ENCODE assay signal across 1 mouse cellular context in the genomic region with DNA sequence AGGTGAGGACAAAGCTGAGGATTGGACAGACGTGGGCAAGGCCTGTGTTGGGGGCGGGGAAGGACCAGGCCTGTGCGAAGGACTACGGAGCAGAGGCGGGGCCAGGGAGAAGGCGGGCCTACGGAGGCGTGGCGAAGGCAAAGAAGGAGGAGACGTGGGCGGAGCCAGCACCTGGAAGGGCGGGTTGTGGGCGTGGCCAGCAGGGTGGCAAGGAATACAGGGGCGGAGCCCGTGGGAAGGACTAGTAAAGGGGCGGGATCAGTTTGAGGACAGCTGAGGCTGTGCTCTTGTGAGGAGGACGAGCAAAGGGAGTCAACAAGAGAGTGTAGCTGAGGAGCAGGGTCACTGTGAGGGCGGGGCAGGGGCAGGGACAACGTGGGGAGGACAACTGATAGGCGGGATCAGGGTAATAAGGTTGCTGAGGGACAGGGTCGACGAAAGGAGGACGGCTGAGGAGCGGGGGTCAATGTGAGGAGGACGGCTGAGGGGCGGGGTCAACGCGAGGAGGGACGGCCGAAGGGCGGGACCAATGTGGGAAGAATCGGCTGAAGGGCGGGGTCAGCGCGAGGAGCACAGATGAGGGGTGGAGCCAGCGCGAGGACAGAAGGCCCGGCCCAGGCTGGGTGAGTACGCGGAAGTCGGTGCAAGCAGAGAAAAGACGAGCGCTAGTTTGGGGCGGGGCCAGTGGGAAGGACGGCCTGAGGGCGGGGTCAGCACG.
A peak's percentile ranks its signal among the peaks of the same experiment; 100 is the strongest.
TF ChIP-seq lines count a peak whose summit lies in the region.

No protein-coding gene starts in this region.

TF ChIP-seq in MEL, 35 proteins besides CTCF, POLR2A, EP300 and RAD21 (continued from another document):
- TF ChIP-seq UBTF (IDR thresholded peaks at IDR 0.05; ENCODE audit: borderline replicate concordance, insufficient read depth, low read depth, low read length), result no peak
- TF ChIP-seq KAT2A (conservative IDR thresholded peaks at IDR 0.05; ENCODE audit: low read depth, low read length), result no peak
- no peak for TF ChIP-seq ZNF384 (IDR thresholded peaks at IDR 0.05; ENCODE audit: low read depth, low read length)
- TF ChIP-seq USF1 (IDR thresholded peaks at IDR 0.05; ENCODE audit: low read depth, low read length), result no peak
- no peak for TF ChIP-seq TAL1 (IDR thresholded peaks at IDR 0.05; ENCODE audit: low read length)
- TF ChIP-seq CHD1 (IDR thresholded peaks at IDR 0.05; ENCODE audit: low read depth, low read length), result no peak
- peak; percentile 9; the same call in 1 of the 2 replicates for TF ChIP-seq NELFE (IDR thresholded peaks at IDR 0.05; ENCODE audit: low read depth, low read length)
- TF ChIP-seq NRF1 (IDR thresholded peaks at IDR 0.05; ENCODE audit: insufficient read depth, low read depth, low read length, poor library complexity, severe bottlenecking), result 0 out of 2 replicates have a peak, but pooled peaks have one; percentile 26
- TF ChIP-seq BHLHE40 (IDR thresholded peaks at IDR 0.05; ENCODE audit: borderline replicate concordance, low read depth, low read length), result no peak
- TF ChIP-seq JUND (IDR thresholded peaks at IDR 0.05; ENCODE audit: low read depth, low read length), result no peak
- TF ChIP-seq ZC3H11A (IDR thresholded peaks at IDR 0.05; ENCODE audit: low read depth, low read length), result no peak
- no peak for TF ChIP-seq MAX (IDR thresholded peaks at IDR 0.05; ENCODE audit: low read length)
- no peak for TF ChIP-seq USF2 (IDR thresholded peaks at IDR 0.05; ENCODE audit: borderline replicate concordance in 1 of 2, insufficient read depth in 1 of 2, low read depth in 1 of 2, low read length in 2 of 2)
